Mouse (Mus musculus) MEL (cell line): ENCODE data around the gene Prdx1. TPM values are rescaled to one million over a fixed set of nuclear protein-coding genes. Genes with fewer than 3 reads are reported as not detected.

ENCODE experiments used
- DNase-seq: peaks from one replicate; pipeline ENCODE4 v3.0.0; 2011; ENCODE audit warnings: low read depth, low spot score
- H3K27ac ChIP-seq: 2 replicates; pipeline ENCODE4 v1.5.1; 2012; ENCODE audit warnings: low read depth, mild to moderate bottlenecking, control low read depth, low read length, moderate library complexity; ENCODE audit not compliant: control insufficient read depth
- H3K27me3 ChIP-seq, 2 experiments: fragments of 150-350 bp in 1 of 2; sonication (generic) in 1 of 2; 2 replicates each; pipeline ENCODE4 v1.6.1; 2012; ENCODE audit warnings: low read length in 2 of 2, mild to moderate bottlenecking in 2 of 2, improper control_type of control experiment in 1 of 2, moderate library complexity in 1 of 2; ENCODE audit not compliant: insufficient read depth in 2 of 2, control insufficient read depth in 1 of 2
- H3K36me3 ChIP-seq, 2 experiments: 2 replicates each; pipeline ENCODE4 v1.6.1; 2012 to 2014; ENCODE audit warnings: low read length in 2 of 2, improper control_type of control experiment in 1 of 2, inconsistent platforms in 1 of 2, mild to moderate bottlenecking in 1 of 2; ENCODE audit not compliant: insufficient read depth in 2 of 2, control insufficient read depth in 1 of 2
- H3K4me1 ChIP-seq, 2 experiments: fragments of 150-350 bp in 1 of 2; sonication (generic) in 1 of 2; 2 replicates each; pipeline ENCODE4 v1.6.1; 2012; ENCODE audit warnings: low read length in 2 of 2, improper control_type of control experiment in 1 of 2, mild to moderate bottlenecking in 1 of 2; ENCODE audit not compliant: insufficient read depth in 2 of 2, control insufficient read depth in 1 of 2
- H3K4me3 ChIP-seq, 2 experiments: fragments of 150-350 bp in 1 of 2; sonication (generic) in 1 of 2; 2 replicates each; pipeline ENCODE4 v1.5.1; 2012; ENCODE audit warnings: low read depth in 2 of 2, low read length in 2 of 2, mild to moderate bottlenecking in 2 of 2, moderate library complexity in 2 of 2, control low read depth in 1 of 2, improper control_type of control experiment in 1 of 2; ENCODE audit not compliant: control insufficient read depth in 1 of 2, insufficient read depth in 1 of 2
- H3K79me2 ChIP-seq: 2 replicates; pipeline ENCODE4 v1.6.1; 2012; ENCODE audit warnings: mild to moderate bottlenecking, low read length, moderate library complexity; ENCODE audit not compliant: control insufficient read depth, poor library complexity, insufficient read depth
- H3K9ac ChIP-seq: 2 replicates; pipeline ENCODE4 v1.6.1; 2012; ENCODE audit warnings: low read depth, mild to moderate bottlenecking, control low read depth, low read length, moderate library complexity; ENCODE audit not compliant: control insufficient read depth, poor library complexity, severe bottlenecking
- H3K9me3 ChIP-seq: fragments of 150-350 bp; sonication (generic); replicated peaks from 2 replicates; pipeline ENCODE4 v1.6.1; 2012; ENCODE audit warnings: mild to moderate bottlenecking, low read length, improper control_type of control experiment, moderate library complexity; ENCODE audit not compliant: insufficient read depth
- CHD2 ChIP-seq: IDR thresholded peaks from 2 replicates; pipeline ENCODE4 v1.6.1; 2011; ENCODE audit warnings: low read length, improper control_type of control experiment
- EP300 ChIP-seq, 2 experiments: IDR thresholded peaks; 2 replicates each; pipeline ENCODE4 v1.6.1; 2011; ENCODE audit warnings: improper control_type of control experiment in 2 of 2, low read length in 2 of 2, low read depth in 1 of 2, mild to moderate bottlenecking in 1 of 2
- ETS1 ChIP-seq: IDR thresholded peaks from 2 replicates; pipeline ENCODE4 v1.6.1; 2012; ENCODE audit warnings: low read depth, mild to moderate bottlenecking, inconsistent platforms, low read length, improper control_type of control experiment, moderate library complexity
- GABPA ChIP-seq: IDR thresholded peaks from 2 replicates; pipeline ENCODE4 v1.6.1; 2012; ENCODE audit warnings: low read depth, mild to moderate bottlenecking, inconsistent platforms, low read length, improper control_type of control experiment, moderate library complexity
- MAFK ChIP-seq: IDR thresholded peaks from 2 replicates; pipeline ENCODE4 v1.6.1; 2011; ENCODE audit warnings: low read depth, mild to moderate bottlenecking, low read length, improper control_type of control experiment, borderline replicate concordance
- MAZ ChIP-seq: IDR thresholded peaks from 2 replicates; pipeline ENCODE4 v1.6.1; 2012; ENCODE audit warnings: low read depth, mild to moderate bottlenecking, inconsistent platforms, low read length, improper control_type of control experiment
- MEF2A ChIP-seq: IDR thresholded peaks from 2 replicates; pipeline ENCODE4 v1.6.1; 2014; ENCODE audit warnings: low read depth, mild to moderate bottlenecking, inconsistent platforms, low read length, improper control_type of control experiment; ENCODE audit not compliant: poor library complexity, insufficient replicate concordance, severe bottlenecking; ENCODE audit errors: extremely low read depth
- MXI1 ChIP-seq: IDR thresholded peaks from 2 replicates; pipeline ENCODE4 v1.6.1; 2011; ENCODE audit warnings: mild to moderate bottlenecking, low read depth, low read length, improper control_type of control experiment
- MYB ChIP-seq: IDR thresholded peaks from 2 replicates; pipeline ENCODE4 v1.6.1; 2011; ENCODE audit warnings: mild to moderate bottlenecking, low read depth, low read length, improper control_type of control experiment
- MYC ChIP-seq: IDR thresholded peaks from 2 replicates; pipeline ENCODE4 v1.6.1; 2011; ENCODE audit warnings: low read depth, mild to moderate bottlenecking, low read length, improper control_type of control experiment, moderate library complexity
- NELFE ChIP-seq: IDR thresholded peaks from 2 replicates; pipeline ENCODE4 v1.6.1; 2011; ENCODE audit warnings: low read depth, low read length, improper control_type of control experiment
- NRF1 ChIP-seq: IDR thresholded peaks from 2 replicates; pipeline ENCODE4 v1.6.1; 2014; ENCODE audit warnings: low read depth, mild to moderate bottlenecking, inconsistent platforms, low read length, improper control_type of control experiment, moderate library complexity; ENCODE audit not compliant: poor library complexity, insufficient read depth, severe bottlenecking
- POLR2A ChIP-seq, 2 experiments: IDR thresholded peaks; 2 replicates each; pipeline ENCODE4 v1.6.1; 2011 to 2012; ENCODE audit warnings: low read length in 2 of 2, mild to moderate bottlenecking in 2 of 2, control low read depth in 1 of 2, improper control_type of control experiment in 1 of 2, low read depth in 1 of 2, moderate library complexity in 1 of 2; ENCODE audit not compliant: control insufficient read depth in 1 of 2, insufficient read depth in 1 of 2, poor library complexity in 1 of 2
- POLR2AphosphoS2 ChIP-seq: IDR thresholded peaks from 2 replicates; pipeline ENCODE4 v1.6.1; 2011; ENCODE audit warnings: low read length, improper control_type of control experiment
- POLR2AphosphoS5 ChIP-seq: IDR thresholded peaks from 2 replicates; pipeline ENCODE4 v1.6.1; 2012; ENCODE audit warnings: low read depth, borderline replicate concordance, mild to moderate bottlenecking, inconsistent platforms, low read length, moderate library complexity, mixed read lengths
- RAD21 ChIP-seq: IDR thresholded peaks from 2 replicates; pipeline ENCODE4 v1.6.1; 2011; ENCODE audit warnings: mild to moderate bottlenecking, low read depth, low read length, improper control_type of control experiment
- RCOR1 ChIP-seq: IDR thresholded peaks from 2 replicates; pipeline ENCODE4 v1.6.1; 2012; ENCODE audit warnings: low read depth, mild to moderate bottlenecking, inconsistent platforms, low read length, improper control_type of control experiment
- SMC3 ChIP-seq: IDR thresholded peaks from 2 replicates; pipeline ENCODE4 v1.6.1; 2011; ENCODE audit warnings: low read depth, low read length, improper control_type of control experiment
- TBP ChIP-seq: IDR thresholded peaks from 2 replicates; pipeline ENCODE4 v1.8.0; 2011; ENCODE audit warnings: low read depth, low read length, improper control_type of control experiment
- TCF12 ChIP-seq: IDR thresholded peaks from 2 replicates; pipeline ENCODE4 v1.6.1; 2014; ENCODE audit warnings: low read depth, mild to moderate bottlenecking, inconsistent platforms, low read length, improper control_type of control experiment, moderate library complexity
- USF1 ChIP-seq: IDR thresholded peaks from 2 replicates; pipeline ENCODE4 v1.6.1; 2014; ENCODE audit warnings: low read depth, mild to moderate bottlenecking, inconsistent platforms, low read length, improper control_type of control experiment, moderate library complexity
- ZKSCAN1 ChIP-seq: IDR thresholded peaks from 2 replicates; pipeline ENCODE4 v1.6.1; 2012; ENCODE audit warnings: low read depth, mild to moderate bottlenecking, inconsistent platforms, low read length, improper control_type of control experiment, moderate library complexity
- ZMIZ1 ChIP-seq: IDR thresholded peaks from 2 replicates; pipeline ENCODE4 v1.6.1; 2012; ENCODE audit warnings: low read depth, mild to moderate bottlenecking, inconsistent platforms, low read length, improper control_type of control experiment, moderate library complexity
- ZNF384 ChIP-seq: IDR thresholded peaks from 2 replicates; pipeline ENCODE4 v1.6.1; 2012; ENCODE audit warnings: low read depth, mild to moderate bottlenecking, inconsistent platforms, low read length, improper control_type of control experiment
- polyA plus RNA-seq, 2 experiments: library from polyadenylated mRNA; stranded (reverse) in 1 of 2; unstranded in 1 of 2; fragments of >175 nt in 1 of 2; fragments of >200 nt in 1 of 2; gene quantifications; 2 replicates each; pipeline versions ENCODE4 v1.2.1 to v1.2.4; 2012; ENCODE audit warnings: low replicate concordance in 2 of 2, low read depth in 1 of 2; ENCODE audit not compliant: insufficient read length in 2 of 2, insufficient read depth in 1 of 2, missing spikeins in 1 of 2
- total RNA-seq: library from RNA; depleted of rRNA; stranded (reverse); fragments of 300-350 nt; gene quantifications from 2 replicates; pipeline ENCODE4 v1.2.3, GENCODE M21; 2012

The Prdx1 gene
- total and polyA plus RNA-seq, 3 experiments = 223 to 416 TPM; not detected in 1

DNA sequence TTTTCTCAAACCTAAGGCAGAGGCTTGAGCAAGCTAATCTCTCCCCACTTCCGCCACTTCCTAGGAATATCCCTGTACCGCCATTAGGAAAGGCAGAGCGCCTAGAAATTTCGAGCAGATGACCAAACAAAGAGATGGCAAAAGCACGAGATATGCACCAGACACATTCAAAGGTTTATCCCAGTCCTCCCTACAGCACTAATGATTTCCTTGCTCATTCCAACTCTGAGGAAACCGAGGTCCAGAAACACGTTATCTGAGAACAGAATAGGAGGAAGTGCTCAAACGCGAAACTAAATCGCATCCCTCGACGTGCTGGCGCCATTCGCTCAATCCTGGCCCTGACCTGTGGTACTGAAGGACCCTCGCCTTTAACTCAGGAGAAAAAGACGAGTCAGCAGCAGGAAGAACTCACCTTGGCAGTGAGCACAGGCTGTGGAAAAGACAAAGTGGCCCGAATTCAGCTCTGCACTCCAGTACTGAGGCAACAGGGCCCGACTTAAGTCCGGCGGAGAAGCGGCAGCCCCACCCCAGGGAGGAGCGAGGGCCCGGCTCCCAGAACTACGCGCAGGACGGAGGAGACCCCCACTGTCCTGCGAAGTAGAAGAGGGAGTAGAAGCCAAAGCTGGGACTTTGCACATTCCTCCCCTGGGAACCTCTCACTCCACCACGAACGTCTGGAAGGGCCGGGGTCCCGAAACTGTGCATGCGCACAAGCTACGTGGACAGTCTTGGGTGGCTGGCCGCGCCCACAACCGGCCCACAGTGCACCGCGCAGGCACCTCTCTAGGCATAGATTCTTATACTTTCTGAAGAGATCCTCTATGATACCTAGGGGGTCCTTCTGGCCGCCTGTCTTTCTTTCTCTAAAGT is 34.2 kb upstream of the Prdx1 start, which contains the start of gene Akr1a1 (continued):
- TF ChIP-seq TBP (peak; percentile 94), MEF2A (no peak), MXI1 (peak; percentile 82), POLR2AphosphoS5 (no peak)

DNA sequence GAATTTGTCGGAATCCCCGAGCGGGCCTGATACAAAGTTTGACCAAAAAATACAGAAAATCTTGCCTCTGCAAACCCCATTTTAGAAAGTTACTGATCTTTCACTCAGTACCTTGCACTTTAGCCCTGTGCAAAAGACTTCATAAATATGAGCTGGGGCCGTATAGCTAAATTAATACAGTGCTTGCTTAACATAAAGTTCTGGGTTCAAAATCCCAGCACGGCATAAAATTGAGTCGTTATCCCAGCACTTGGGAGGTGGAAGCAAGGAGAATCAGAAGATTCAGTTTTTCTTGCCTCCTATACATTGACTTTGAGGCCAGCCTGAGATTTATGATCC is 33.6 kb upstream of the Prdx1 start:
- peaks cover 38% of the 10 kb centered on the region for H3K79me2 ChIP-seq
- peaks cover 5 to 18% of the 10 kb centered on the region in 2 experiments; a peak in 3 of 4 replicates for H3K4me1 ChIP-seq
- H3K27me3 ChIP-seq = no peaks in the 10 kb centered on the region
- no peak for DNase-seq
- no peaks in the 10 kb centered on the region for H3K9me3 ChIP-seq
- peak overlapping the region; percentile 81 to 84 for H3K4me3 ChIP-seq
- TF ChIP-seq POLR2AphosphoS2 (no peak), ZNF384 (no peak), ETS1 (no peak), EP300 (IDR thresholded peaks at IDR 0.05; ENCODE audit: low read depth in 1 of 2, low read length in 2 of 2) (no peak), GABPA (no peak), MYB (no peak), MYC (no peak), TBP (no peak), TCF12 (no peak), NELFE (peak; percentile 68), MXI1 (no peak), RCOR1 (no peak), MAZ (0 out of 2 replicates have a peak, but pooled peaks have one; percentile 3), RAD21 (no peak), MAFK (no peak), USF1 (no peak), ZMIZ1 (peak; percentile 89; the same call in 1 of the 2 replicates), SMC3 (no peak), CHD2 (no peak), NRF1 (no peak), POLR2A (IDR thresholded peaks at IDR 0.05; ENCODE audit: control insufficient read depth in 1 of 2, insufficient read depth in 1 of 2, low read depth in 1 of 2, low read length in 2 of 2, poor library complexity in 1 of 2) (peak in 1 of 2 experiments; percentile 48; a peak in 1 of 4 replicates), ZKSCAN1 (no peak)
- H3K9ac ChIP-seq = peak overlapping the region; percentile 75
- H3K27ac ChIP-seq = peak overlapping the region; percentile 42
- peaks cover 5 to 35% of the 10 kb centered on the region in 2 experiments for H3K36me3 ChIP-seq
